Mouse (Mus musculus): ENCODE measurements around the gene Ripply2.

- TF ChIP-seq POLR2A (IDR thresholded peaks at IDR 0.05; ENCODE audit: borderline replicate concordance, extremely low read depth, insufficient read depth, insufficient read length, poor library complexity, severe bottlenecking) = no peak
- TF ChIP-seq CTCF (IDR thresholded peaks at IDR 0.05; ENCODE audit: borderline replicate concordance, extremely low read depth, insufficient read depth, insufficient read length) = no peak
Observed at GRCm38 (mm10) chr9:86991758-86992157, 23.6 kb upstream of the Ripply2 start.
